Mouse (Mus musculus): ENCODE data around the gene Igf2r. TPM values are rescaled to one million over a fixed set of nuclear protein-coding genes. Genes with fewer than 3 reads are reported as not detected.

The Igf2r gene
- polyA plus RNA-seq, 1 experiment from 2014 or later = 25.1 TPM

DNA sequence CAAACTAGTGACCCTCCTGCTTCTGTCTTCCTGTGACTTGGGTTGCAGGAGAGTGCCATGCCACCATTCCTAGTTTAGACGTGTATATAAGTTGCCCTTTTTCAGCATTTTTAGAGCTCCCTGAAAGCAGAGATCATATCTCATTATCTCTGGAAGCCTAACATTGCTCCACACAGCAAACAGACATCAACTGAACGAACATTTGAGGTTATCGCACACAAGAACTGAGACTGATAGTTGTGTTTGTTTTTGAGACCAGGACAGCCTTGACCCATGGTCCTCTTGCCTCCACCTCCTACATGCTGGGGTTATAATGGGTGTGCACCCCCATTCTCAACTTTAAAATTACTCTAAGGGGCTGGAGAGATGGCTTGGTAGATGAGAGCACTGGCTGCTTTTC lies 27.2 kb upstream of the Igf2r start:
- TF ChIP-seq CTCF (IDR thresholded peaks at IDR 0.05; ENCODE audit: low read depth) = no peak
- no peaks in the 10 kb centered on the region for H3K36me3 ChIP-seq (ENCODE audit: control insufficient read depth, insufficient read depth)
- H3K9me3 ChIP-seq (ENCODE audit: control insufficient read depth) = no peaks in the 10 kb centered on the region
- no peaks in the 10 kb centered on the region for H3K27me3 ChIP-seq (replicated peaks; ENCODE audit: control insufficient read depth, insufficient read depth, low read length)
- H3K4me2 ChIP-seq (replicated peaks; ENCODE audit: low read depth) = no peak overlapping the region
- 45% methylated on average over 3 of the region's 3 CpGs for WGBS
- H3K27ac ChIP-seq (ENCODE audit: low read depth, low read length) = no peak overlapping the region
- no peak for ATAC-seq
- H3K4me3 ChIP-seq (ENCODE audit: low read depth, low read length) = no peak overlapping the region
- H3K4me1 ChIP-seq (replicated peaks; ENCODE audit: control insufficient read depth, insufficient read depth, low read length) = peaks cover 4% of the 10 kb centered on the region; the same call in 1 of the 2 replicates
- H3K9ac ChIP-seq (ENCODE audit: low read depth, low read length) = no peak overlapping the region

DNA sequence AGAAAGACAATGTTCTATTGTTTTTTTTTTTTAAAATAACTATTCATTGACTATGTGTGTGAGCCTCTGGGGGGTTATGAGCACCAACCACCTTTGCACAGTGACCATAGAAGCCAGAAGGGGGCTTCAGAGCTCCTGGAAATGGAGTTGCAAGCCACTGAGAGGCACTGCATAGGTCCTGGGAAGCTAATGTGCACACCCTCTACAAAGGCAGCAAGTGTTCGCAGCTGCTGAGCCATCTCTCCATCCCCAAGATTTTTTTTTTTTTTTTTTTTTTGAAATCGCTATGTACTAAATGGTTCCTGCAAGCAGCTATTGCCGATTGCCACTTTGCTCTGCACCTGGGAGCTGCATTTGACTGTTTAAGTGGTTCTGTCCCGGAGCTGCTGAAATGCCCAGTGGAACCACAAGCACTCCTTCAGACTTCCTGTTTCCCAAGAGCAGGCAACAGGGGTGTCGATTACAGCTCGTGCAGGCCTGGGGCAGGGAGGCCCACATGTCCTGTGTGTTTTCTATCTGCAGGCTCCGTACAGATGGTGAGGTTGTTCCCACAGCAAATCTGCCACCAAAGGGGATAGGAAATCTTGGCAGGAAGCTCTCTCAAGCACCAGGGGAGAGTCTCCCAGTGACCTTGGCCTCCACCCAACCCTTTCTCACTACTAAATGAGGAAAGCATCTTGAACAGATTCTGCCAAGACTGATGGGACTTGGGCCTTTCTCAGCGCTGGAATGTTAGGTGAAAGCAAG lies 24.4 kb upstream of the Igf2r start:
- Histone ChIP-seq H3K9me3 (ENCODE audit: control insufficient read depth) (no peaks in the 10 kb centered on the region), H3K9ac (ENCODE audit: low read depth, low read length) (no peak overlapping the region), H3K4me2 (replicated peaks; ENCODE audit: low read depth) (no peak overlapping the region), H3K4me1 (replicated peaks; ENCODE audit: control insufficient read depth, insufficient read depth, low read length) (peaks cover 19% of the 10 kb centered on the region; the same call in 1 of the 2 replicates), H3K27me3 (replicated peaks; ENCODE audit: control insufficient read depth, insufficient read depth, low read length) (no peaks in the 10 kb centered on the region), H3K36me3 (ENCODE audit: control insufficient read depth, insufficient read depth) (no peaks in the 10 kb centered on the region), H3K27ac (ENCODE audit: low read depth, low read length) (peak overlapping the region; percentile 37; the same call in 1 of the 2 replicates), H3K4me3 (ENCODE audit: low read depth, low read length) (no peak overlapping the region)
- TF ChIP-seq CTCF (IDR thresholded peaks at IDR 0.05; ENCODE audit: low read depth) = peak; percentile 16; the same call in 1 of the 2 replicates
- ATAC-seq = no peak
- WGBS = 40% methylated on average over 8 of the region's 8 CpGs

DNA sequence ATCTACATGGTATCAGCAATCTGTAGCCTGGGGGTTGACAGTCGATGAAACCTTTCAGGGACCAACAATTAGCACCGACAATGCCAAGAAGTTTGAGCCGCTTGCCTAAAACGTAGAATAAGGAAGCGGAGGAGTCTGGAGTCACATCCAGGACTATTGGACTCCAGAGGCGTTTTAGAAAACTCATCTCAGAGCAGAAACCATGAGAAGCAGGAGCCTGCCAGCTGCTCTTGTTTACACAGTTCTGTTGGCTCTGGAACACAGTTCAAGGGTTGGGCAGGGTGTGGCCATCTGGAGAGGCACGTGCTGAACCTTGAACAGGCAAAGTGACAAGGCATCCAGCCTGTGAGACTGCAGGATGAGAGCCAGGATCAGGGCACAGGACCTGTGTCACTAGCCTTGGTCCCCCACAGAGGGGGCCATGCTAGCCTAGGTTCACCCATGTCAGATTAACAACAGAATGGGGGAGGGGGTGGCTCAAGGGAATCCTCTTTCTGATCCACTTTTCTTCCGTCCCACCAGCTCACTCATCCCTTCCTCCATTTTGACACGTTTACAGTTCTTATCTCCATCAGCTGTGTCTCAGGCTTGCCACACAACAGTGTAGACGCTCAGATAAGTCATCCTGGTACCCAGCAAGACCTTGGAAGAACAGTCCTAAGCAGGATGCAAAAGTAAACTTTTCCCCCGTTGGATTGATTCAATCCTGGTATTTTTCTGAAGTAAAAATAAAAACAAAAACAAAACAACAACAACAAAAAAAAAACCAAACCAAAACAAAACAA lies 23.1 kb upstream of the Igf2r start:
- Histone ChIP-seq H3K9ac (ENCODE audit: low read depth, low read length) (no peak overlapping the region), H3K4me1 (replicated peaks; ENCODE audit: control insufficient read depth, insufficient read depth, low read length) (peaks cover 19% of the 10 kb centered on the region; the same call in 1 of the 2 replicates), H3K4me2 (replicated peaks; ENCODE audit: low read depth) (no peak overlapping the region), H3K36me3 (ENCODE audit: control insufficient read depth, insufficient read depth) (no peaks in the 10 kb centered on the region; the same call in 1 of the 2 replicates), H3K27ac (ENCODE audit: low read depth, low read length) (peak overlapping the region; percentile 74), H3K27me3 (replicated peaks; ENCODE audit: control insufficient read depth, insufficient read depth, low read length) (no peaks in the 10 kb centered on the region), H3K4me3 (ENCODE audit: low read depth, low read length) (no peak overlapping the region), H3K9me3 (ENCODE audit: control insufficient read depth) (no peaks in the 10 kb centered on the region)
- ATAC-seq = peak; percentile 96
- WGBS = 17% methylated on average over 11 of the region's 11 CpGs
- 0 out of 2 replicates have a peak, but pooled peaks have one; percentile 15 for TF ChIP-seq CTCF (IDR thresholded peaks at IDR 0.05; ENCODE audit: low read depth)

DNA sequence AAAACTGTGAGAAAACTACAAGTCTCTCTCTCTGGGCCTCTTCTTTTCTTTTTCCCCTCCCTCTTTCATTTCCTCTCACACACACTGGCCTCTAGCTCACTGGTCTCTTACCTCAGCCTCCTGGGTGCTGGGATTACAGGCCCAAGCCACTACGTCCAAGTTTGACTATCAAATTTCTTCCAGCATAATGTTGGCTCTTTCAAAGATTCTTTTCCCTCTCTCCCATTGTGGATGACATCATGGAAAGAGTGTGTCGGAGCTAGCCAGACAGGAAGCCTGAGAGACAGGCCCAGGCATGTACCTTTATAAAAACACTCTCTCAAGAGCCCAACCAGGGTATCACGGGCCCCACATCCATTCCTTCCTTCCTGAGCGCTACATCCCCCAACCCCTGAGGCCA lies 22.0 kb upstream of the Igf2r start:
- WGBS = 42% methylated on average over 4 of the region's 4 CpGs
- H3K4me2 ChIP-seq (replicated peaks; ENCODE audit: low read depth) = no peak overlapping the region

DNA sequence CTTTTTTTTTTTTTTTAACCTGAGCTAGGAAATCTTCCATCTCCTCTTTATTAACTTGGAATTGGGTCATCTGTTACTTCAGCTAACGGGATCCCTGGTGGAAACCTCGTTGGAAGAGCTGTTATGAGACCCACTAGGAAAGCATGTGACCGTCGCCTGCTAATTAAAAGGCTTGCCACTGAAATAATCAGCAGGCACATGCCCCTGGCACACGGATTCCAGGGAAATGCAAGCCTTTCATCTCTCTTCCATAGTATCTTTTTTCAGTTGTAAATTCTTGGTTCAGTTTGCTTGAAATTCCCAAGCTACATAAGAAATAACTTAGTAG lies 21.6 kb upstream of the Igf2r start:
- TF ChIP-seq CTCF (IDR thresholded peaks at IDR 0.05; ENCODE audit: low read depth) = no peak
- Histone ChIP-seq H3K9me3 (ENCODE audit: control insufficient read depth) (no peaks in the 10 kb centered on the region), H3K27me3 (replicated peaks; ENCODE audit: control insufficient read depth, insufficient read depth, low read length) (no peaks in the 10 kb centered on the region), H3K4me1 (replicated peaks; ENCODE audit: control insufficient read depth, insufficient read depth, low read length) (peaks cover 15% of the 10 kb centered on the region; the same call in 1 of the 2 replicates), H3K9ac (ENCODE audit: low read depth, low read length) (no peak overlapping the region), H3K27ac (ENCODE audit: low read depth, low read length) (peak overlapping the region; percentile 61), H3K4me2 (replicated peaks; ENCODE audit: low read depth) (no peak overlapping the region), H3K36me3 (ENCODE audit: control insufficient read depth, insufficient read depth) (no peaks in the 10 kb centered on the region; the same call in 1 of the 2 replicates), H3K4me3 (ENCODE audit: low read depth, low read length) (no peak overlapping the region)
- 27% methylated on average over 5 of the region's 5 CpGs for WGBS
- no peak for ATAC-seq

More for the DNA sequence above, 22.0 kb upstream of the Igf2r start:
- Histone ChIP-seq H3K4me1 (replicated peaks; ENCODE audit: control insufficient read depth, insufficient read depth, low read length) (peaks cover 15% of the 10 kb centered on the region; the same call in 1 of the 2 replicates), H3K9ac (ENCODE audit: low read depth, low read length) (no peak overlapping the region), H3K4me3 (ENCODE audit: low read depth, low read length) (no peak overlapping the region), H3K36me3 (ENCODE audit: control insufficient read depth, insufficient read depth) (no peaks in the 10 kb centered on the region; the same call in 1 of the 2 replicates), H3K27me3 (replicated peaks; ENCODE audit: control insufficient read depth, insufficient read depth, low read length) (no peaks in the 10 kb centered on the region), H3K9me3 (ENCODE audit: control insufficient read depth) (no peaks in the 10 kb centered on the region), H3K27ac (ENCODE audit: low read depth, low read length) (peak overlapping the region; percentile 61)
- no peak for ATAC-seq
- no peak for TF ChIP-seq CTCF (IDR thresholded peaks at IDR 0.05; ENCODE audit: low read depth)

All from intestine, postnatal 0 days (tissue).